Mouse (Mus musculus) midbrain, embryonic 15.5 days (tissue): ENCODE data around the gene Pspc1. TPM values are rescaled to one million over a fixed set of nuclear protein-coding genes. Genes with fewer than 3 reads are reported as not detected.
A peak's percentile ranks its signal among the peaks of the same experiment; 100 is the strongest.
"Not testable (repeated sequence)": the region's sequence is repeated elsewhere in the genome, so short reads cannot be mapped to it uniquely, and the experiment has no call there.

Experiments used
- ATAC-seq: fragments of 200-750 bp; cut with Nextera tagmentation; replicated peaks from 2 replicates; pipeline ENCODE4 v1.8.0; 2017; ENCODE audit warnings: moderate TSS enrichment
- H3K27ac ChIP-seq: fragments of 300-500 bp; sonication (generic); 2 replicates; pipeline ENCODE4 v1.5.1; 2015; ENCODE audit warnings: mild to moderate bottlenecking, inconsistent platforms
- H3K27me3 ChIP-seq: fragments of 300-500 bp; sonication (generic); replicated peaks from 2 replicates; pipeline ENCODE4 v1.6.1; 2015; ENCODE audit warnings: inconsistent platforms
- H3K36me3 ChIP-seq: fragments of 300-500 bp; sonication (generic); replicated peaks from 2 replicates; pipeline ENCODE4 v1.6.1; 2015; ENCODE audit warnings: inconsistent platforms
- H3K4me1 ChIP-seq: fragments of 300-500 bp; sonication (generic); 2 replicates; pipeline ENCODE4 v1.6.1; 2015; ENCODE audit warnings: inconsistent platforms
- H3K4me2 ChIP-seq: fragments of 300-500 bp; sonication (generic); 2 replicates; pipeline ENCODE4 v1.6.1; 2015; ENCODE audit warnings: inconsistent platforms, mild to moderate bottlenecking, moderate library complexity
- H3K4me3 ChIP-seq: fragments of 300-500 bp; sonication (generic); 2 replicates; pipeline ENCODE4 v1.5.1; 2015; ENCODE audit warnings: mild to moderate bottlenecking, inconsistent platforms
- H3K9ac ChIP-seq: fragments of 300-500 bp; sonication (generic); 2 replicates; pipeline ENCODE4 v1.6.1; 2015; ENCODE audit warnings: mild to moderate bottlenecking, inconsistent platforms
- H3K9me3 ChIP-seq: fragments of 300-500 bp; sonication (generic); 2 replicates; pipeline ENCODE4 v1.6.1; 2016; ENCODE audit warnings: inconsistent platforms
- WGBS: fragments of 180-500 bp; shearing (Covaris S2); methylation state at CpG from one replicate; pipeline ENCODE4 v1.1.7; 2015; ENCODE audit warnings: mixed read lengths; 5-methylcytosine and 5-hydroxymethylcytosine counted together
- polyA plus RNA-seq: library from polyadenylated mRNA; unstranded; fragments of >200 nt; fragmentation: Nextera tagmentation; extraction: Ambion mirVana; gene quantifications from 2 replicates; pipeline ENCODE4 v1.2.1, GENCODE M21; 2015

Pspc1 gene
- polyA plus RNA-seq, 1 experiment from 2014 or later = 40.9 TPM

GRCm38 (mm10) chr14:56777360-56778136 is 568 bp downstream of the Pspc1 start:
- peak; percentile 40 for ATAC-seq
- Histone ChIP-seq H3K27ac (peak overlapping the region; percentile 94), H3K4me1 (peaks cover 35% of the 10 kb centered on the region), H3K27me3 (no peaks in the 10 kb centered on the region), H3K4me3 (peak overlapping the region; percentile 89), H3K36me3 (no peaks in the 10 kb centered on the region), H3K9ac (peak overlapping the region; percentile 81), H3K9me3 (no peaks in the 10 kb centered on the region), H3K4me2 (peak overlapping the region; percentile 75)
- WGBS = under 1% methylated on average over 71 of the region's 71 CpGs

- H3K27me3 ChIP-seq = no peaks in the 10 kb centered on the region
- no peak for ATAC-seq
- H3K9me3 ChIP-seq = no peaks in the 10 kb centered on the region
- H3K27ac ChIP-seq = no peak overlapping the region
- H3K4me1 ChIP-seq = peaks cover 35% of the 10 kb centered on the region
- H3K4me3 ChIP-seq = peak overlapping the region; percentile 89
- WGBS = 26% methylated on average over 11 of the region's 11 CpGs
- H3K36me3 ChIP-seq = peaks cover 5% of the 10 kb centered on the region; the same call in 1 of the 2 replicates
- H3K4me2 ChIP-seq = peak overlapping the region; percentile 75
- H3K9ac ChIP-seq = peak overlapping the region; percentile 81
Measured at GRCm38 (mm10) chr14:56776571-56777238, 1.4 kb downstream of the Pspc1 start.

DNA sequence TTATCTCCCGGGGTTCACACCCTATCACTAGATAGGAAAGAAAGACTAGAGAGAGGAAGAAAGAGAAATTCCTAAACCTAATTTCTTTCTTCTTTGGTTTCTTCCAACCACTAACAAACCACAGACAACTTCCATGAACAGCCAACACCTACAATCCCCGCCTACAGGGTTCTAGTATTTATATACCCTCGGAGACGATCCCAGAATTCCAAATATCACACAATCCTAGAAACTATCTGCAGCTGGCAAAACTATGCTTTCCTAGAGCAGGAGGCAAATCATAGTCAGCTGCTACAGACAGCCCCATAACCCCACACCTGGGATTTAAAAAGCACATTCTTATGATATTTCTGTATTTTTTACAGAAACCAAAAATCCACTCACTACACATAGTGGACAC is 2.7 kb downstream of the Pspc1 start:
- Histone ChIP-seq H3K4me2 (peak overlapping the region; percentile 75), H3K9ac (no peak overlapping the region), H3K4me3 (peak overlapping the region; percentile 25; the same call in 1 of the 2 replicates), H3K27me3 (no peaks in the 10 kb centered on the region), H3K9me3 (no peaks in the 10 kb centered on the region), H3K36me3 (peaks cover 7% of the 10 kb centered on the region), H3K27ac (no peak overlapping the region), H3K4me1 (peaks cover 35% of the 10 kb centered on the region)
- 78% methylated on average over 4 of the region's 4 CpGs for WGBS
- no peak for ATAC-seq

DNA sequence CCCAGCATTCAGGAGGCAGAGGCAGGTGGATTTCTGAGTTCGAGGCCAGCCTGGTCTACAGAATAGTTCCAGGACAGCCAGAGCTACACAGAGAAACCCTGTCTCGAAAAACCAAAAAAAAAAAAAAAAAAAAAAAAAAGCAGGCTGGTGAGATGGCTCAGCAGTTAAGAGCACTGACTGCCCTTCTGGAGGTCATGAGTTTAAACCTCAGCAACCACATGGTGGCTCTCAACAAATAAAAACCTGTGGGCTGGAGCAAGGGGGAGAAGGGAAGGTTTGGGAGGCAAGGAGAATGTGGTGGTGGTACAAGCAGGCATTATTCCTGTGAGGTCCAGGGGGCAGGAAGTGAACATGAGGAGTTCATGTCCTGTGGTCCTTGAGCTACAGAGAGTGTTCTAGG is 11.7 kb downstream of the Pspc1 start:
- not testable (repeated sequence) for H3K4me3 ChIP-seq, H3K9me3 ChIP-seq, H3K4me1 ChIP-seq, H3K27me3 ChIP-seq, ATAC-seq, H3K36me3 ChIP-seq, H3K9ac ChIP-seq, H3K4me2 ChIP-seq, H3K27ac ChIP-seq
- WGBS = 96% methylated on average over 2 of the region's 2 CpGs

DNA sequence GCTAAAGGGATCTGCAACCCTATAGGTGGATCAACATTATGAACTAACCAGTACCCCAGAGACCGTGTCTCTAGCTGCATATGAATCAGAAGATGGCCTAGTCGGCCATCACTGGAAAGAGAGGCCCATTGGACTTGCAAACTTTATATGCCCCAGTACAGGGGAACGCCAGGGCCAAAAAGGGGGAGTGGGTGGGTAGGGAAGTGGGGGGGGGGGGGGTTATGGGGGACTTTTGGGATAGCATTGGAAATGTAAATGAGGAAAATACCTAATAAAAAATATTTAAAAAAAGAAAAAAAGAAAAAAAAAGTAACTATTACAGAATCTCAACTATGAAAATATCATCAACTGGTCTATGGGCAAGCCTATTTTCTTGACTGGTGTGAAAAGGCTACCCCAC is 13.0 kb downstream of the Pspc1 start:
- H3K4me2 ChIP-seq, H3K4me1 ChIP-seq, H3K9me3 ChIP-seq, H3K27me3 ChIP-seq, H3K27ac ChIP-seq, H3K4me3 ChIP-seq, H3K9ac ChIP-seq, ATAC-seq: not testable (repeated sequence)
- 98% methylated on average over 3 of the region's 3 CpGs for WGBS
- H3K36me3 ChIP-seq = peaks cover 17% of the 10 kb centered on the region

GRCm38 (mm10) chr14:56751282-56751681 is 26.8 kb downstream of the Pspc1 start:
- H3K9ac ChIP-seq = no peak overlapping the region
- H3K4me3 ChIP-seq = no peak overlapping the region
- H3K36me3 ChIP-seq = peaks cover 18% of the 10 kb centered on the region; the same call in 1 of the 2 replicates
- ATAC-seq = no peak
- H3K4me1 ChIP-seq = no peaks in the 10 kb centered on the region
- H3K4me2 ChIP-seq = no peak overlapping the region
- 91% methylated on average over 4 of the region's 4 CpGs for WGBS
- no peaks in the 10 kb centered on the region for H3K9me3 ChIP-seq
- H3K27me3 ChIP-seq = no peaks in the 10 kb centered on the region
- H3K27ac ChIP-seq = no peak overlapping the region

- H3K4me3 ChIP-seq = no peak overlapping the region
- ATAC-seq = no peak
- no peak overlapping the region for H3K4me2 ChIP-seq
- H3K4me1 ChIP-seq = no peaks in the 10 kb centered on the region
- no peaks in the 10 kb centered on the region for H3K27me3 ChIP-seq
- WGBS = 98% methylated on average over 1 of the region's 1 CpGs
- no peaks in the 10 kb centered on the region for H3K9me3 ChIP-seq
- no peaks in the 10 kb centered on the region for H3K36me3 ChIP-seq
- no peak overlapping the region for H3K27ac ChIP-seq
- H3K9ac ChIP-seq = no peak overlapping the region
Measured at GRCm38 (mm10) chr14:56740175-56740574, 37.9 kb downstream of the Pspc1 start.

DNA sequence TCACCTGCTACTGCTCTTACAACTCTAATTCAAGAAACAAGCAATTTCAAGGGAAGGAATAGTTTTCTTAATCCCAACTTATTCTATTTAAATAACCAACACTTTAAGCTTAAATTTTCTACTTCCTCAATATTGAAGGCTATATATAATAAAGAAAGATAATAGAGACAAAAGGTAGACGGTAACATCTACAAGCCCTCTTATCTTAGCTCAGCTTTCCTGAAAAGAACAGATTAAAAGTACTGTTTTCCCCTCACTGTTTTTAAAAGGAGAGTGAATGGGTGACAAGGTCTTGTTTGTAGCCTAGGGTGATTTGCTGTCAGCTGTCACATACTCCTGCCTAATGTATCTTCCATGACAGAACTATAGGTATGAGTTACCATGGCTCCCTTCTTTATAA is 51.6 kb downstream of the Pspc1 start:
- H3K27me3 ChIP-seq = no peaks in the 10 kb centered on the region
- no peak for ATAC-seq
- WGBS = 82% methylated on average over 1 of the region's 1 CpGs

DNA sequence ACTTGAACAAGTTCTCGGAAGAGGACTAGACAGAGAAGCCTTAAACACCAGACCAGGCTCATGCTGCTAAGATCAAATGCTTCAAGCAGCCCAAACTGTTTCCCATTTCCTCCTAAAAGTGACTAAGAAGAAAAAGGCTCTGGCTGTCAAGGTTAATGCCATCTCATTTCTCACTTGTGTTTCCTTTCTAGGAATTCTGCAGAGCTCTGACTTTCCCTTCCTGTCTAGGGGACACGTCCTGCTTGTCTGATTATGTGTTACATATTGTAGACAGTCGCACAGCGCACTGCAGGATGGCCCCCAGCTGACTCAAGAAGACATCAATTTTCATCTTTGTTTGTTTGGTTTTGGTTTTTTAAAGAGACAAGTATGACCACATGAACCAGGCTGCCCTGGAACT is 72.4 kb downstream of the Pspc1 start:
- Histone ChIP-seq H3K9ac (no peak overlapping the region), H3K4me2 (no peak overlapping the region), H3K36me3 (peaks cover 5% of the 10 kb centered on the region; the same call in 1 of the 2 replicates), H3K27me3 (no peaks in the 10 kb centered on the region), H3K9me3 (no peaks in the 10 kb centered on the region), H3K4me3 (no peak overlapping the region), H3K27ac (no peak overlapping the region), H3K4me1 (no peaks in the 10 kb centered on the region)
- WGBS = 83% methylated on average over 4 of the region's 4 CpGs
- ATAC-seq = no peak

More for the DNA sequence above, 51.6 kb downstream of the Pspc1 start:
- Histone ChIP-seq H3K4me2 (no peak overlapping the region), H3K9me3 (no peaks in the 10 kb centered on the region), H3K27ac (no peak overlapping the region), H3K4me1 (no peaks in the 10 kb centered on the region), H3K9ac (no peak overlapping the region), H3K36me3 (no peaks in the 10 kb centered on the region), H3K4me3 (no peak overlapping the region)

DNA sequence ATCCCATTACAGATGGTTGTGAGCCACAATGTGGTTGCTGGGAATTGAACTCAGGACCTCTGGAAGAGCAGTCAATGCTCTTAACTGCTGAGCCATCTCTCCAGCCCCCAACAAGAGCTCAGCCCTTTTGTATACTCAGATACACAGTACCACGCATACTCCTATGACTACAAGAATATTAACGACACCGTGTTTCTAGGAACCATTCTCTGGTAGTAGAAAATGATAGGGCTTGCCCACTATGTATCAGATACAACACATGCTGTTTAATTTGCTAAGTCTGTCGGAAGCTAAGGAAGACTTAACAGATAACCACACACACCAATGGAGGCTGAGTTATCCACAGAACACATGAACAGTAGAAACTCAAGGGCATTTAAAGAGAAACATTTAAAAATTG is 75.5 kb downstream of the Pspc1 start:
- Histone ChIP-seq H3K4me1 (no peaks in the 10 kb centered on the region), H3K36me3 (peaks cover 21% of the 10 kb centered on the region)
- WGBS = 93% methylated on average over 4 of the region's 4 CpGs

DNA sequence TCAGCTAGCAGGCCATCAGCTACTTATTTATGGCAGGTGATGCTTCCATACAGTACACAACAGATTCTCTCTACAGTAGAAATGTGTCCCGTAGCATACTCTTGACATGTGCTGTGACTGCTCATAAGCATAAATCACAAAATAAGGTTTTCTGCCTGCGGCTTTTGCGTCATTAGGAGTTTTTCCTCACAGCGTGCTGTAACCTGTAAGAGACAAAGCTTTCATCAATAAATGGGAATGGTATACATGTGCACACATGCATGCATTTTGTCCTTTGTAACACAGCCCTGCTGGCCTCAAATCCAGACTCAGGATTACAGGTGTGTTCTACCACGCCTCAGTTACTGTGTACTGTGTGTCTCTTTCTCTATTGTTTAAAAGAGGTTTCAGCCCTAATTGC is 80.3 kb downstream of the Pspc1 start:
- ATAC-seq = no peak
- 92% methylated on average over 5 of the region's 5 CpGs for WGBS

More for the DNA sequence above, 75.5 kb downstream of the Pspc1 start:
- no peak overlapping the region for H3K4me2 ChIP-seq
- H3K9ac ChIP-seq = no peak overlapping the region
- ATAC-seq = no peak
- no peak overlapping the region for H3K4me3 ChIP-seq
- no peaks in the 10 kb centered on the region for H3K27me3 ChIP-seq
- H3K9me3 ChIP-seq = no peaks in the 10 kb centered on the region
- no peak overlapping the region for H3K27ac ChIP-seq

DNA sequence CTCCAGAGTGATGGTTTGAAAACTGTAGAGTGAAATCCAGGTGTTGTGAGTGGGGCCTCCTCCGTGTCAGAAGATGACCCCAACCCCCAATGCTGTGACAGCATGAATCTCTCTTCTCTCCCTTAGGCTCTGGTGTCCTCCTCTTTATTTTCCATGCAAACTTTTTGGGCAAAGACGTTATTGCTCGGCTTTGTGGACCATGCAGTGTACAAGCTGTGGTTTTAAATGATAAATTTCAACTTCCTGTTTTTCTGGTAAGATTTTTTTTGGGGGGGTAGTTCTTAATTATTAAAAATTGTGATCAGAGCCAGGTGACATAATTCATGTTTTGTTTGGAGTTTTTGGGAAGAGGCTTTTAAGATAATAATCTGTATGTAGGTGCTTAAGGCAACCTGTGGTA is 82.6 kb downstream of the Pspc1 start:
- no peaks in the 10 kb centered on the region for H3K27me3 ChIP-seq
- H3K4me1 ChIP-seq = no peaks in the 10 kb centered on the region
- WGBS = 87% methylated on average over 3 of the region's 3 CpGs
- no peak overlapping the region for H3K4me2 ChIP-seq
- no peak overlapping the region for H3K9ac ChIP-seq
- no peak overlapping the region for H3K4me3 ChIP-seq
- no peak for ATAC-seq
- peaks cover 66% of the 10 kb centered on the region for H3K36me3 ChIP-seq
- no peak overlapping the region for H3K27ac ChIP-seq
- H3K9me3 ChIP-seq = no peaks in the 10 kb centered on the region

More for the DNA sequence above, 80.3 kb downstream of the Pspc1 start:
- no peaks in the 10 kb centered on the region for H3K4me1 ChIP-seq
- no peak overlapping the region for H3K4me2 ChIP-seq
- H3K27ac ChIP-seq = no peak overlapping the region
- H3K9me3 ChIP-seq = no peaks in the 10 kb centered on the region
- H3K9ac ChIP-seq = no peak overlapping the region
- H3K36me3 ChIP-seq = peaks cover 56% of the 10 kb centered on the region
- H3K4me3 ChIP-seq = no peak overlapping the region
- no peaks in the 10 kb centered on the region for H3K27me3 ChIP-seq
